Mouse (Mus musculus): ENCODE results near the gene Sdk1.

DNA sequence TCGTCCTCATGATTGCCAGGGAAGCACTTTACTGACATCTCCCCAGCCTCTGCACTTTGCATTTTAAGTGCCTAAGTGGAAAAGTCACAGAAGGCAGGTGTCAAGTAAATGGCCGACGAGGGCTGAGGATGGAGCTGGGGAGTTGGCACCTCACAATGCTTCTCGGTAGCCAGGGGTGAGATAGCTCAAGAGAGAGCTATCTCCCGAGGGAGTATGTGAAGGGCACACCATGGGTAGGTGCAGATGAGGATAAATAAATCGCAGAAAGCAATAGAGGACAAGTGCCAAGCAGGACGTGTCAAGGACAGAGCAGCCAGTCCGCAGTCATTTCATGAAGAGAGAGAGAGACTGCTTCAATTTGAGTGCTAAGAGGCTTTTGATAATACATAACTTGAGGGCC is 655.1 kb downstream of the Sdk1 start:
- TF ChIP-seq CTCF (IDR thresholded peaks at IDR 0.05; ENCODE audit: low read depth, low read length) (no peak), POLR2A (IDR thresholded peaks at IDR 0.05; ENCODE audit: insufficient read depth, low read length) (no peak), EP300 (IDR thresholded peaks at IDR 0.05; ENCODE audit: insufficient read depth, low read depth, low read length) (no peak)
